Mouse (Mus musculus): ENCODE measurements around the gene Gna11. TPM values are rescaled to one million over a fixed set of nuclear protein-coding genes. Genes with fewer than 3 reads are reported as not detected.
A peak's percentile ranks its signal among the peaks of the same experiment; 100 is the strongest.

The Gna11 gene
- polyA plus RNA-seq (2015; fragmentation: Nextera tagmentation; extraction: Ambion mirVana), result 89.7 and 90.2 TPM in 2 replicates

DNA sequence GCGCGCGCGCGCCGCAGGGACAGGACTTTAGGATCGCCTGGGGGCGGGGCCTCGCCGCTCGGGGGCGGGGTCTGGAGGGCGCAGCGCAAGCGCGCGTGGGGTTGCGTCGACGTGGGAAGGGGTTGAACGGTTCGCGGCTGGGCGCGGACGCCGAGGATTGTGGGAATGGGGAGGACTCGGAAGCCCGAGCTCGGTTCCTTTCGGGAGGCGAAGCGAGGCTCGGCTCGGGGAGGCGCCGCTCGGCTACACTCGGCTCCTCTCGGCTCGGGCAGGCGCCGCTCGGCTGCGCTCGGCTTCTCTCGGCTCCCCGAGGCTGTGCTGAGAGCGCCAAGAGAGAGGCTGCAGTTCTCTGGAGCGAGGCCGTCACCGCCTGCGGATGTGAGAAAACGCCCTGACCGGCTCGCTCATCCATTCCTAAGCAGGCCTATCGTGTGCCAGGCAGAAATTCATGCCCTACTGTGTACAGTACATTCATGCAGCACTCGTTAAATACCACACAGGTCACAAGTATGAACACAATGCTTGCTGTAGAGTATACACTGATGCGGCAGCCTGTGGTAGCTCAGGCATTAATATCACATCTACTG is at the start of gene Gna11:
TSS of gene Gna11 (minus strand) at position 30 of the 587 bp plus-strand sequence.
- H3K4me1 ChIP-seq (ENCODE audit: control insufficient read depth, insufficient read depth, low read length), result peaks cover 23% of the 10 kb centered on the region
- H3K9me3 ChIP-seq (replicated peaks; ENCODE audit: control insufficient read depth, low read length, poor library complexity, severe bottlenecking), result no peaks in the 10 kb centered on the region
- no peaks in the 10 kb centered on the region for H3K27me3 ChIP-seq (ENCODE audit: control insufficient read depth, insufficient read depth, low read depth, low read length)
- under 1% methylated on average over 57 of the region's 59 CpGs for WGBS
- peak; percentile 96 for ATAC-seq
- peak within 1 kb of the TSS; percentile 90 for H3K4me2 ChIP-seq (ENCODE audit: low read length)
- H3K9ac ChIP-seq (ENCODE audit: low read depth, low read length), result peak within 1 kb of the TSS; percentile 89
- no peaks in the 10 kb centered on the region for H3K36me3 ChIP-seq (ENCODE audit: control insufficient read depth, insufficient read depth, low read length)
- peak within 1 kb of the TSS; percentile 92 for H3K4me3 ChIP-seq (ENCODE audit: low read depth, low read length)
- H3K27ac ChIP-seq (ENCODE audit: low read length), result peak within 1 kb of the TSS; percentile 89

DNA sequence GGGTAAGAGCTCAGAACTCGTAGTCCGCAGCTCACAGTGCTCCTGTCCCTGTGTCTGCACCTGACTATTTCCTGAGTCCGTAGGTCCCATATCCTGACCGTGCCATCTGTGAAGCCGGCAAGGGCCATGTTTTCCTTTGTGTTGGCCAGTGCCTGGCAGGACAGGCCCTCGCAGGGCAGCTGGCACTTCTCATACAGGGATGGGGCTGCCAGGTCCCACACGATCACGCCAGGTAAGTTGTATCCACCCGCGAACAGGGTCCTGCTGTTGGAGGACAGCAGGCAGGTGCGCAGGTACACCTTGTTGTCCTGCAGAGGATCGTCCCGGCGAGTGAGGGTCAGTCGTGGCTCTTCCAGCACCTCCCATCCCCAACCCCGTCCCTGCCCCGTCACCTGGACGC is 48.9 kb upstream of the Gna11 start:
- WGBS, result 75% methylated on average over 18 of the region's 18 CpGs
- Histone ChIP-seq H3K27ac (ENCODE audit: low read length) (no peak overlapping the region), H3K36me3 (ENCODE audit: control insufficient read depth, insufficient read depth, low read length) (no peaks in the 10 kb centered on the region), H3K4me3 (ENCODE audit: low read depth, low read length) (no peak overlapping the region), H3K4me1 (ENCODE audit: control insufficient read depth, insufficient read depth, low read length) (peaks cover 21% of the 10 kb centered on the region), H3K9me3 (replicated peaks; ENCODE audit: control insufficient read depth, low read length, poor library complexity, severe bottlenecking) (no peaks in the 10 kb centered on the region), H3K27me3 (ENCODE audit: control insufficient read depth, insufficient read depth, low read depth, low read length) (peaks cover 29% of the 10 kb centered on the region), H3K9ac (ENCODE audit: low read depth, low read length) (no peak overlapping the region), H3K4me2 (ENCODE audit: low read length) (no peak overlapping the region)
- ATAC-seq, result no peak

DNA sequence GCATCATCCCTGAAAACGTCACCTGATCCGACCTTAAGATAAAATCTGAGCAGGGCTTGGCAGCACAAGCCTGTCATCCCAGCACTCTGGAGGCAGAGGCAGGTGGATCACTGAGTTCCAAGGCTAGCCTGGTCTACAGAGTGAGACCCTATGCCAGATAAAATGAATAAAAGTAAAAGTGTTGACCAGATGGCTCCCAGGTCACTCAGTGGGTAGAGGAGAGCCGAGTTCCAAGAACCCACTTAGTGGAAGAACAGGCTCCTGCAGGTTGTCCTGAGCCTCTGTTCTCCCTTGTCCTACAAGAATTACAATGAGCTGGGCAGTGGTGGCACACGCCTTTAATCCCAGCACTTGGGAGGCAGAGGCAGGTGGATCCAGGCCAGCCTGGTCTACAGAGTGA is 48.2 kb upstream of the Gna11 start:
- H3K36me3 ChIP-seq (ENCODE audit: control insufficient read depth, insufficient read depth, low read length), result no peaks in the 10 kb centered on the region
- H3K9ac ChIP-seq (ENCODE audit: low read depth, low read length), result no peak overlapping the region
- H3K27ac ChIP-seq (ENCODE audit: low read length), result no peak overlapping the region
- H3K4me1 ChIP-seq (ENCODE audit: control insufficient read depth, insufficient read depth, low read length), result peaks cover 21% of the 10 kb centered on the region
- peaks cover 29% of the 10 kb centered on the region for H3K27me3 ChIP-seq (ENCODE audit: control insufficient read depth, insufficient read depth, low read depth, low read length)
- no peak for ATAC-seq
- 73% methylated on average over 4 of the region's 4 CpGs for WGBS
- no peak overlapping the region for H3K4me2 ChIP-seq (ENCODE audit: low read length)
- H3K9me3 ChIP-seq (replicated peaks; ENCODE audit: control insufficient read depth, low read length, poor library complexity, severe bottlenecking), result no peaks in the 10 kb centered on the region
- no peak overlapping the region for H3K4me3 ChIP-seq (ENCODE audit: low read depth, low read length)

DNA sequence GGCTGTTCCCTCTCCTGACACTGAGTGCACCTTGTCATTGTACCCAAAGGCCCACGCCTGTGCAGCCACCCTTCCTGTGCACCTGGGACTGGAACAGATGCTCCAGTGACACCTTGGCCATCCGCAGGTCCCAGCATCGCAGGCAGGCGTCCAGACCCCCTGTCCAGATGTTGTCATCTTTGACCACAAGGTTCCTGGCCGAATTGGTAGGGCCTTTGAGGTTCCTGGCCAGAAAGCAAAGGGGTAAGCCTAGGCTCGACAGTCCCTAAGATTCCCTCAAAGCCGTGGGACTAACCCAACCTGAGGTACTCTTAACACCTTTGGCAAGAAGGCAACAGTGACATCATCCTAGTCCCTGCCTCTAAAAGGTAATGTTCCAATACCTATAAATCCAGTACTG is 47.6 kb upstream of the Gna11 start:
- peaks cover 29% of the 10 kb centered on the region for H3K27me3 ChIP-seq (ENCODE audit: control insufficient read depth, insufficient read depth, low read depth, low read length)
- no peak overlapping the region for H3K4me2 ChIP-seq (ENCODE audit: low read length)
- no peaks in the 10 kb centered on the region for H3K9me3 ChIP-seq (replicated peaks; ENCODE audit: control insufficient read depth, low read length, poor library complexity, severe bottlenecking)
- 84% methylated on average over 7 of the region's 7 CpGs for WGBS
- peaks cover 21% of the 10 kb centered on the region for H3K4me1 ChIP-seq (ENCODE audit: control insufficient read depth, insufficient read depth, low read length)
- no peak for ATAC-seq
- 0 out of 2 replicates have a peak, but pooled peaks cover 3% of the 10 kb centered on the region for H3K36me3 ChIP-seq (ENCODE audit: control insufficient read depth, insufficient read depth, low read length)
- H3K27ac ChIP-seq (ENCODE audit: low read length), result no peak overlapping the region
- no peak overlapping the region for H3K9ac ChIP-seq (ENCODE audit: low read depth, low read length)
- no peak overlapping the region for H3K4me3 ChIP-seq (ENCODE audit: low read depth, low read length)

DNA sequence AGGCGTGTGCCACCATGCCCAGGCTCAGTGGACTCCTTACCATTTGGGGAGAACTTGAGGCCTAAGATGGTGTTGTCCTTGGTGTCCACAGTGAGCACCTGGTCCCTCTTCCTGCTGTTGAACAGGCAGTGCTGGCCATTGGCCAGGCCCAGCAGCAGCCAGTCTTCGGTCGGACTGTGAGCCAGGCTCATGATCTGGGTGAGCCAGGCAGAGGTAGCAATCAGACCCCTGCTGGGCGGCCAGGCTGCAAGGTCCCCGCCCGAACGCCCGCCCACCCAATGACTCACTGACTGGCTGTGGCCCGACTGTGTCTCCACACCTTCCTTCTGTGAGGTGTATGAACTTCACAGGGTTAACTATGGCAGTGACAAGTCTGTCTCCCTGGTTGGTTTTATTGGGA is 46.9 kb upstream of the Gna11 start:
- H3K4me2 ChIP-seq (ENCODE audit: low read length), result no peak overlapping the region
- H3K9ac ChIP-seq (ENCODE audit: low read depth, low read length), result no peak overlapping the region
- H3K36me3 ChIP-seq (ENCODE audit: control insufficient read depth, insufficient read depth, low read length), result 0 out of 2 replicates have a peak, but pooled peaks cover 4% of the 10 kb centered on the region
- peaks cover 33% of the 10 kb centered on the region for H3K27me3 ChIP-seq (ENCODE audit: control insufficient read depth, insufficient read depth, low read depth, low read length)
- WGBS, result 86% methylated on average over 8 of the region's 9 CpGs
- H3K27ac ChIP-seq (ENCODE audit: low read length), result no peak overlapping the region
- H3K4me1 ChIP-seq (ENCODE audit: control insufficient read depth, insufficient read depth, low read length), result peaks cover 16% of the 10 kb centered on the region
- ATAC-seq, result no peak
- H3K9me3 ChIP-seq (replicated peaks; ENCODE audit: control insufficient read depth, low read length, poor library complexity, severe bottlenecking), result no peaks in the 10 kb centered on the region
- H3K4me3 ChIP-seq (ENCODE audit: low read depth, low read length), result no peak overlapping the region

DNA sequence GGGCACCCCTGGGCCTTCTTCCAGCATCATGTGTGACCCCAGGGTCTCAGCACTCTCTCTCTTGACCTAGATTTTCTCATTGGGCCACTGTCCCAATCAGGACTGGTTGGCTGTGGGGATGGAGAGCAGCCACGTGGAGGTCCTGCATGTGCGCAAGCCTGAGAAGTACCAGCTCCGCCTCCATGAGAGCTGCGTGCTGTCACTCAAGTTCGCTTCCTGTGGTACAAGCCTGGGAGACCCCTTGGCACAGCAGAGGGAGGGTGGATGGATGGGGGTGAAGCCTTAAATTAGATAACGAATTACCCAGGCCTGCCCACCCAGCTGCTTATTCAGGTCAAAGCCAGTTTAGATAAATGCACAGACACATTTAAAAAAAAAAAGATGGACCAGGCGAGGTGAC is 43.7 kb upstream of the Gna11 start:
- ATAC-seq, result no peak
- no peak overlapping the region for H3K4me3 ChIP-seq (ENCODE audit: low read depth, low read length)
- H3K36me3 ChIP-seq (ENCODE audit: control insufficient read depth, insufficient read depth, low read length), result 0 out of 2 replicates have a peak, but pooled peaks cover 4% of the 10 kb centered on the region
- H3K27me3 ChIP-seq (ENCODE audit: control insufficient read depth, insufficient read depth, low read depth, low read length), result peaks cover 26% of the 10 kb centered on the region
- WGBS, result 73% methylated on average over 7 of the region's 7 CpGs
- no peak overlapping the region for H3K4me2 ChIP-seq (ENCODE audit: low read length)
- H3K27ac ChIP-seq (ENCODE audit: low read length), result no peak overlapping the region
- no peaks in the 10 kb centered on the region for H3K9me3 ChIP-seq (replicated peaks; ENCODE audit: control insufficient read depth, low read length, poor library complexity, severe bottlenecking)
- no peaks in the 10 kb centered on the region for H3K4me1 ChIP-seq (ENCODE audit: control insufficient read depth, insufficient read depth, low read length)
- H3K9ac ChIP-seq (ENCODE audit: low read depth, low read length), result no peak overlapping the region

DNA sequence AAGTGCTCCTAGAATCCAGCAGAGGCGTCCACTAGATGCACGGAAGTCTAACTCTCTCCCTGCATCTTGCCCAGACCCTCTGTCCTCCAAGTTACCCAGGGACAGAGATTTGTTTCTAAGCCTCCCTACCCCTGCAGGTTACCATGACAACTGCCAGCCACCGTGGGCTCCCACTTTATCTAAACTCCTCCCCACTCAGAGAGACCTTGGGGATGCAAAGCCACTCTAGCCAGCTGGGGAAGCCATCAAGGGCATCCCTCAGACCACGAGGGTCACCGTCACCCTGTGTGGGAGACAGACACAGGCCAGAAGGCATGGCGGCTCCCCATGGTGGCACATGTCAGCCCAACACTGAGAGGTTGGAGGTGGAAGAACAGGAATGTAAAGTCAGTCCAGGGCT is 38.4 kb upstream of the Gna11 start:
- H3K36me3 ChIP-seq (ENCODE audit: control insufficient read depth, insufficient read depth, low read length), result 0 out of 2 replicates have a peak, but pooled peaks cover 4% of the 10 kb centered on the region
- ATAC-seq, result no peak
- 32% methylated on average over 6 of the region's 6 CpGs for WGBS
- no peak overlapping the region for H3K4me3 ChIP-seq (ENCODE audit: low read depth, low read length)
- H3K4me1 ChIP-seq (ENCODE audit: control insufficient read depth, insufficient read depth, low read length), result no peaks in the 10 kb centered on the region
- no peaks in the 10 kb centered on the region for H3K9me3 ChIP-seq (replicated peaks; ENCODE audit: control insufficient read depth, low read length, poor library complexity, severe bottlenecking)
- no peak overlapping the region for H3K4me2 ChIP-seq (ENCODE audit: low read length)
- H3K27ac ChIP-seq (ENCODE audit: low read length), result no peak overlapping the region
- H3K27me3 ChIP-seq (ENCODE audit: control insufficient read depth, insufficient read depth, low read depth, low read length), result peaks cover 21% of the 10 kb centered on the region; the same call in 1 of the 2 replicates
- H3K9ac ChIP-seq (ENCODE audit: low read depth, low read length), result no peak overlapping the region

DNA sequence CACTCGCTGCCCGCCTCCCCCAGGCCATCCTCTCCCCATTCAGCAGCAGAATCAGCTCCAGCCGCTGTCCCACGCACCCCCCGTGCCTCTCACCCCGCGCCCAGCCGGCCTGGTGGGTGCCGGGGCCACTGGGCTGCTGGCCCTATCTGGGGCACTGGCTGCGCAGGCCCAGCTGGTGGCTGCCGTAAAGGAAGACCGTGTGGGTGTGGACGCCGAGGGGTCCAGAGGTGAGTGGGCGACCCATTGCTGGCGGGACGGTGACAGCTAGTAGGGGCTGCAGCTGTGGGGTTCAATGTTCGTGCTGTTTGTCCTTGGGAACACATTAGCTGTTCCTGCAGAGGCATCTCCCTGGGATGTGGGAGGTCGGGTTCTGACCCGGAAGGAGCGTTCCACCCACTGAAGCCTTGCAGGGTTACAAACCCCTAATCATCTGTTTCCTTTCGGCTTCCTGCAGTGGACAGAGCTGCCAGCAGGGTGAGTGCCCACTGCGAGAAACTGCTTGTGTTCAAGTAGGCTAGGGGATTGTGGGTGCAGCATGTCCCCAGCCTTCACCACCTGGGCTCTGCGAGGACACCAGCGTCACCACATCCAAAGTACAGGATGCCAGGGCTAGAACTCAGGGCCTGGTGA is 35.6 kb upstream of the Gna11 start:
- H3K9ac ChIP-seq (ENCODE audit: low read depth, low read length), result no peak overlapping the region
- peaks cover 22% of the 10 kb centered on the region for H3K27me3 ChIP-seq (ENCODE audit: control insufficient read depth, insufficient read depth, low read depth, low read length)

DNA sequence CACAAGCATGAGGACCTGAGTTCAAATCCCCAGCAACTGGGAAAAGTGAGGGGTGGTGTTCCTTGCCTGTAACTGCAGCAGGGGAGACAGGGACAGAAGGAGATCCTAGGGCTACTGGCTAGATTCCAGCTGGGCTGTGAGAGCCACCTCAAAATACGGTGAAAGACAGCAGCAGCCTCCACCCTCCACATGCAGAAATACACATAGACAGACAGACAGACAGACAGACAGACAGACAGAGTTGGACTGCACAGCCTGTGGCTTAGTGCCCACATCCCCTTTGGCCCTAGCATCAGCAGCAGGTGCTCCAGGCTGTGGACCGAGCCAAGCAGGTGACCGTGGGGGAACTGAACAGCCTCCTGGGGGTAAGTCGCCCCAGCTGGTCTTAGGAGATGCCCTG is 35.0 kb upstream of the Gna11 start:
- Histone ChIP-seq H3K36me3 (ENCODE audit: control insufficient read depth, insufficient read depth, low read length) (no peaks in the 10 kb centered on the region), H3K4me1 (ENCODE audit: control insufficient read depth, insufficient read depth, low read length) (peaks cover 10% of the 10 kb centered on the region), H3K9ac (ENCODE audit: low read depth, low read length) (no peak overlapping the region), H3K27me3 (ENCODE audit: control insufficient read depth, insufficient read depth, low read depth, low read length) (peaks cover 22% of the 10 kb centered on the region), H3K27ac (ENCODE audit: low read length) (no peak overlapping the region), H3K4me3 (ENCODE audit: low read depth, low read length) (no peak overlapping the region), H3K4me2 (ENCODE audit: low read length) (no peak overlapping the region), H3K9me3 (replicated peaks; ENCODE audit: control insufficient read depth, low read length, poor library complexity, severe bottlenecking) (no peaks in the 10 kb centered on the region)
- no peak for ATAC-seq
- WGBS, result 65% methylated on average over 4 of the region's 4 CpGs

More for the DNA sequence above, 35.6 kb upstream of the Gna11 start:
- Histone ChIP-seq H3K4me1 (ENCODE audit: control insufficient read depth, insufficient read depth, low read length) (peaks cover 6% of the 10 kb centered on the region), H3K27ac (ENCODE audit: low read length) (no peak overlapping the region), H3K9me3 (replicated peaks; ENCODE audit: control insufficient read depth, low read length, poor library complexity, severe bottlenecking) (no peaks in the 10 kb centered on the region), H3K4me2 (ENCODE audit: low read length) (no peak overlapping the region), H3K4me3 (ENCODE audit: low read depth, low read length) (no peak overlapping the region), H3K36me3 (ENCODE audit: control insufficient read depth, insufficient read depth, low read length) (no peaks in the 10 kb centered on the region)
- ATAC-seq, result no peak
- 59% methylated on average over 25 of the region's 25 CpGs for WGBS

All from midbrain, embryonic 16.5 days (tissue).